Mouse (Mus musculus): Measurements from ENCODE around the gene Cblc.
A peak's percentile ranks its signal among the peaks of the same experiment; 100 is the strongest.

Cblc gene

GRCm38 (mm10) chr7:19742468-19742867, 54.1 kb downstream of the Cblc start:
- Histone ChIP-seq H3K27me3 (ENCODE audit: insufficient read depth, low read length) (no peaks in the 10 kb centered on the region), H3K4me1 (replicated peaks; ENCODE audit: low read depth, low read length) (peaks cover 85% of the 10 kb centered on the region), H3K4me3 (replicated peaks; ENCODE audit: low read length) (peak overlapping the region; percentile 50; the same call in 1 of the 2 replicates), H3K36me3 (ENCODE audit: insufficient read depth, low read length) (peaks cover 63% of the 10 kb centered on the region), H3K9me3 (ENCODE audit: low read length) (no peaks in the 10 kb centered on the region)
- TF ChIP-seq NANOG (IDR thresholded peaks at IDR 0.05; ENCODE audit: borderline replicate concordance, low read length) (no peak), CTCF (conservative IDR thresholded peaks at IDR 0.05; ENCODE audit: low read length) (no peak), POU5F1 (IDR thresholded peaks at IDR 0.05; ENCODE audit: borderline replicate concordance, low read length) (peak; percentile 14; the same call in 1 of the 2 replicates)

- Histone ChIP-seq H3K27me3 (ENCODE audit: insufficient read depth, low read length) (no peaks in the 10 kb centered on the region), H3K9me3 (ENCODE audit: low read length) (peaks cover under 1% of the 10 kb centered on the region), H3K4me3 (replicated peaks; ENCODE audit: low read length) (peak overlapping the region; percentile 64), H3K36me3 (ENCODE audit: insufficient read depth, low read length) (peaks cover 70% of the 10 kb centered on the region), H3K4me1 (replicated peaks; ENCODE audit: low read depth, low read length) (peaks cover 82% of the 10 kb centered on the region)
- TF ChIP-seq CTCF (conservative IDR thresholded peaks at IDR 0.05; ENCODE audit: low read length) (no peak), NANOG (IDR thresholded peaks at IDR 0.05; ENCODE audit: borderline replicate concordance, low read length) (peak; percentile 72; the same call in 1 of the 2 replicates)
Observed at GRCm38 (mm10) chr7:19741329-19742031, 55.1 kb downstream of the Cblc start.

- no peaks in the 10 kb centered on the region for H3K27me3 ChIP-seq (ENCODE audit: insufficient read depth, low read length)
Observed at GRCm38 (mm10) chr7:19740269-19740668, 56.3 kb downstream of the Cblc start.

GRCm38 (mm10) chr7:19738771-19739170, 57.8 kb downstream of the Cblc start:
- peaks cover 10% of the 10 kb centered on the region for H3K9me3 ChIP-seq (ENCODE audit: low read length)
- H3K27me3 ChIP-seq (ENCODE audit: insufficient read depth, low read length), result no peaks in the 10 kb centered on the region
- no peak overlapping the region for H3K4me3 ChIP-seq (replicated peaks; ENCODE audit: low read length)
- peak; percentile 32; the same call in 1 of the 2 replicates for TF ChIP-seq CTCF (conservative IDR thresholded peaks at IDR 0.05; ENCODE audit: low read length)
- no peak for TF ChIP-seq POU5F1 (IDR thresholded peaks at IDR 0.05; ENCODE audit: borderline replicate concordance, low read length)
- H3K4me1 ChIP-seq (replicated peaks; ENCODE audit: low read depth, low read length), result peaks cover 71% of the 10 kb centered on the region
- peaks cover 73% of the 10 kb centered on the region for H3K36me3 ChIP-seq (ENCODE audit: insufficient read depth, low read length)

More at GRCm38 (mm10) chr7:19740269-19740668, 56.3 kb downstream of the Cblc start:
- Histone ChIP-seq H3K4me3 (replicated peaks; ENCODE audit: low read length) (peak overlapping the region; percentile 64), H3K4me1 (replicated peaks; ENCODE audit: low read depth, low read length) (peaks cover 71% of the 10 kb centered on the region), H3K36me3 (ENCODE audit: insufficient read depth, low read length) (peaks cover 73% of the 10 kb centered on the region), H3K9me3 (ENCODE audit: low read length) (peaks cover 10% of the 10 kb centered on the region)
- peak; percentile 34 for TF ChIP-seq CTCF (conservative IDR thresholded peaks at IDR 0.05; ENCODE audit: low read length)
- TF ChIP-seq POU5F1 (IDR thresholded peaks at IDR 0.05; ENCODE audit: borderline replicate concordance, low read length), result no peak

- H3K9me3 ChIP-seq (ENCODE audit: low read length), result peaks cover 10% of the 10 kb centered on the region
- H3K4me3 ChIP-seq (replicated peaks; ENCODE audit: low read length), result no peak overlapping the region
- no peaks in the 10 kb centered on the region for H3K27me3 ChIP-seq (ENCODE audit: insufficient read depth, low read length)
- TF ChIP-seq CTCF (conservative IDR thresholded peaks at IDR 0.05; ENCODE audit: low read length), result no peak
- TF ChIP-seq NANOG (IDR thresholded peaks at IDR 0.05; ENCODE audit: borderline replicate concordance, low read length), result no peak
- no peak for TF ChIP-seq POU5F1 (IDR thresholded peaks at IDR 0.05; ENCODE audit: borderline replicate concordance, low read length)
- H3K36me3 ChIP-seq (ENCODE audit: insufficient read depth, low read length), result peaks cover 85% of the 10 kb centered on the region
- peaks cover 64% of the 10 kb centered on the region for H3K4me1 ChIP-seq (replicated peaks; ENCODE audit: low read depth, low read length)
Observed at GRCm38 (mm10) chr7:19736389-19737057, 60.1 kb downstream of the Cblc start.

- H3K4me3 ChIP-seq (replicated peaks; ENCODE audit: low read length), result no peak overlapping the region
- H3K4me1 ChIP-seq (replicated peaks; ENCODE audit: low read depth, low read length), result peaks cover 48% of the 10 kb centered on the region
- TF ChIP-seq POU5F1 (IDR thresholded peaks at IDR 0.05; ENCODE audit: borderline replicate concordance, low read length) (no peak), NANOG (IDR thresholded peaks at IDR 0.05; ENCODE audit: borderline replicate concordance, low read length) (no peak), CTCF (conservative IDR thresholded peaks at IDR 0.05; ENCODE audit: low read length) (no peak)
- H3K27me3 ChIP-seq (ENCODE audit: insufficient read depth, low read length), result no peaks in the 10 kb centered on the region
- H3K36me3 ChIP-seq (ENCODE audit: insufficient read depth, low read length), result peaks cover 94% of the 10 kb centered on the region
- H3K9me3 ChIP-seq (ENCODE audit: low read length), result peaks cover 10% of the 10 kb centered on the region
Observed at GRCm38 (mm10) chr7:19734178-19734666, 62.4 kb downstream of the Cblc start.

All from E14TG2a.4 (cell line).